Mouse (Mus musculus) myocyte (in vitro differentiated cells): Measurements from ENCODE around the gene Slc37a3. TPM values are rescaled to one million over a fixed set of nuclear protein-coding genes. Genes with fewer than 3 reads are reported as not detected.

Experiments
- H3K27me3 ChIP-seq: one replicate; pipeline ENCODE4 v1.6.1; 2011; ENCODE audit not compliant: control insufficient read depth, insufficient read depth, insufficient read length
- H3K36me3 ChIP-seq: one replicate; pipeline ENCODE4 v1.6.1; 2011; ENCODE audit not compliant: control insufficient read depth, insufficient read depth
- H3K4me2 ChIP-seq: one replicate; pipeline ENCODE4 v1.6.1; 2011; ENCODE audit warnings: low read depth, control low read depth
- H3K4me3 ChIP-seq: one replicate; pipeline ENCODE4 v1.5.1; 2011; ENCODE audit warnings: mild to moderate bottlenecking, control low read depth, moderate library complexity
- H3K79me2 ChIP-seq: one replicate; pipeline ENCODE4 v1.6.1; 2011; ENCODE audit not compliant: control insufficient read depth, insufficient read depth
- H3ac ChIP-seq: one replicate; pipeline ENCODE4 v1.6.1; 2011; ENCODE audit not compliant: control insufficient read depth, insufficient read length
- CEBPB ChIP-seq: IDR thresholded peaks from 2 replicates; pipeline ENCODE4 v1.6.1; 2011; ENCODE audit warnings: mild to moderate bottlenecking, moderate library complexity; ENCODE audit not compliant: poor library complexity, insufficient read depth, severe bottlenecking
- E2F4 ChIP-seq: IDR thresholded peaks from one replicate; pipeline ENCODE4 v1.6.1; 2011; ENCODE audit warnings: mild to moderate bottlenecking, control low read depth, moderate library complexity; ENCODE audit not compliant: insufficient read depth
- MAX ChIP-seq: IDR thresholded peaks from one replicate; pipeline ENCODE4 v1.6.1; 2011; ENCODE audit warnings: low read depth, mild to moderate bottlenecking, control low read depth
- MYOD1 ChIP-seq, 3 experiments: IDR thresholded peaks; one replicate each; pipeline ENCODE4 v1.6.1; 2011; ENCODE audit warnings: control low read depth in 2 of 3, low read depth in 2 of 3, mild to moderate bottlenecking in 2 of 3, moderate library complexity in 1 of 3; ENCODE audit not compliant: insufficient read length in 2 of 3, control insufficient read depth in 1 of 3
- MYOG ChIP-seq, 3 experiments: IDR thresholded peaks; one replicate each; pipeline ENCODE4 v1.6.1; 2011; ENCODE audit warnings: control low read depth in 2 of 3, low read depth in 2 of 3, mild to moderate bottlenecking in 2 of 3; ENCODE audit not compliant: insufficient read length in 2 of 3, control insufficient read depth in 1 of 3, insufficient read depth in 1 of 3
- POLR2A ChIP-seq: IDR thresholded peaks from one replicate; pipeline ENCODE4 v1.6.1; 2011; ENCODE audit warnings: low read depth, mild to moderate bottlenecking, control low read depth, moderate library complexity; ENCODE audit not compliant: insufficient read length
- POLR2AphosphoS2 ChIP-seq: IDR thresholded peaks from one replicate; pipeline ENCODE4 v1.6.1; 2011; ENCODE audit warnings: low read depth, control low read depth; ENCODE audit not compliant: insufficient read length
- REST ChIP-seq: IDR thresholded peaks from one replicate; pipeline ENCODE4 v1.6.1; 2011; ENCODE audit warnings: mild to moderate bottlenecking, control low read depth, moderate library complexity; ENCODE audit not compliant: insufficient read depth, insufficient read length
- SRF ChIP-seq: IDR thresholded peaks from one replicate; pipeline ENCODE4 v1.6.1; 2011; ENCODE audit warnings: low read depth; ENCODE audit not compliant: control insufficient read depth, insufficient read length
- TCF12 ChIP-seq: IDR thresholded peaks from one replicate; pipeline ENCODE4 v1.6.1; 2011; ENCODE audit warnings: mild to moderate bottlenecking, control low read depth; ENCODE audit not compliant: poor library complexity, insufficient read depth, severe bottlenecking
- TCF3 ChIP-seq: IDR thresholded peaks from one replicate; pipeline ENCODE4 v1.6.1; 2011; ENCODE audit warnings: low read depth, control low read depth; ENCODE audit not compliant: insufficient read length
- USF1 ChIP-seq: IDR thresholded peaks from one replicate; pipeline ENCODE4 v1.6.1; 2011; ENCODE audit warnings: low read depth, mild to moderate bottlenecking, control low read depth, moderate library complexity
- polyA plus RNA-seq: library from polyadenylated mRNA; unstranded; fragments of >200 nt; fragmentation: generic; extraction: Trizol; gene quantifications from one replicate; pipeline ENCODE4 v1.2.1, GENCODE M21; 2012; ENCODE audit warnings: missing spikeins

The Slc37a3 gene
- polyA plus RNA-seq, 1 experiment: 18.3 TPM

DNA sequence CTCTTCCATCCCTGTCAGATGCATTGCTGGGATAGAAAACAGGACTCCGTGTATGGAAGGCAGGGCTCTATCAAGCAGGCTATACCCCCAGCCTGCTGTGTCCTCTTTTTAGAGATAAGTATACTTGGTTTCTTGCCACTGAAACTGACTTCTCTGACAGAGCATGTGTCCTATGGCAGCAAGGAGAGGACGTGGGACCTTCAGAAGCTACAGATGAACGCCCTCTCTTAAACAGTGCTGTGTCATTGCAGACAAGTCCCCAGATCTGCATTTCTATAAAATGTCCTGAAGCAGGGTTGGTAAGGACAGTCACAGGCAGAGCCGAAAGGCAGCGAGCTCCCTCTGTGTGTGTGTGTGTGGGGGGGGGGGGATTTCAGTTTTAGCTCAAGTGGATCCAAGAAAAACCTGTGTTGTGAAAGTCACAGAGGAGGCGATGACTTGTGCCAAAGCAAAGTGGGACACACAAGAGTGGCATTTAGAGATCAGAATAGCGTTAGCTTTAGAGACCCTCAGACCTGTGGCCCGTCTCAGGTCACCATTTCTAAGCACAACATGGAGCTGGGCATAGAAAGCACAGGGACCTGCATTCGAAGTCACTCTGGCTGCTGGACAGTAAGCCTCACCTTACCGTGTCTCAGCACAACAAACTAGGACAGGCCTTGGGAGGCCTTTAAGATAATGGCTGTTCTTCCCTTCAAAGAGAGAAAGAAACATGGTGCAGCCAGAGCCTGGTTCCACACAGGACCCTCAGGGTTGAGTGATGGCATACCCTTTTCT, 59.4 kb downstream of the Slc37a3 start:
- TF ChIP-seq REST (no peak), POLR2A (no peak), TCF3 (no peak), E2F4 (no peak), MAX (no peak), CEBPB (no peak), MYOD1 (IDR thresholded peaks at IDR 0.05; ENCODE audit: control insufficient read depth in 1 of 3, insufficient read length in 2 of 3, low read depth in 2 of 3) (no peak), TCF12 (no peak), POLR2AphosphoS2 (no peak), MYOG (IDR thresholded peaks at IDR 0.05; ENCODE audit: control insufficient read depth in 1 of 3, insufficient read depth in 1 of 3, insufficient read length in 2 of 3, low read depth in 2 of 3) (no peak), SRF (no peak), USF1 (no peak)
- Histone ChIP-seq H3ac (no peak overlapping the region), H3K4me2 (no peak overlapping the region)

DNA sequence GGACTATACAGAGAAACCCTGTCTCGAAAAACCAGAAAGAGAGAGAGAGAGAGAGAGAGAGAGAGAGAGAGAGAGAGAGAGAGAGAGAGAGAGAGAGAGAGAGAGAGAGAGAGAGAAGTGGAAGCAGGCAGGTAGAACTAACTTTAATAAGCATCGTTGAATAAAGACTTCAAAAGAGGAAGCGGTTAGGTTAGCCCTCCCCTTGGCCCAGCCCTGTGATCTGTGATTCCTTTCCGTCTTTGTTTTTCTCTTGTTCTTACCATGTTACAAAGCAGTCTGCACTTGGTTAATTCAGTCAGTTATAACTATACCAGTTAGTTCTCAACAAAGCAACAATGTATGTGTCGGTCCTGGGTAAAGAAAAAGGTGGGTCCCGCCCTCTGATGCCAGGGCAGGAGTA, 61.4 kb downstream of the Slc37a3 start:
- Histone ChIP-seq H3K4me3 (no peak overlapping the region), H3K4me2 (no peak overlapping the region), H3K27me3 (no peaks in the 10 kb centered on the region), H3ac (no peak overlapping the region), H3K36me3 (no peaks in the 10 kb centered on the region), H3K79me2 (no peaks in the 10 kb centered on the region)
- TF ChIP-seq E2F4 (no peak), REST (no peak), MYOD1 (IDR thresholded peaks at IDR 0.05; ENCODE audit: control insufficient read depth in 1 of 3, insufficient read length in 2 of 3, low read depth in 2 of 3) (no peak), POLR2AphosphoS2 (no peak), POLR2A (no peak), SRF (no peak), MYOG (IDR thresholded peaks at IDR 0.05; ENCODE audit: control insufficient read depth in 1 of 3, insufficient read depth in 1 of 3, insufficient read length in 2 of 3, low read depth in 2 of 3) (no peak), CEBPB (no peak), MAX (no peak), USF1 (no peak), TCF12 (no peak), TCF3 (no peak)

More for the DNA sequence above, 59.4 kb downstream of the Slc37a3 start:
- H3K36me3 ChIP-seq: no peaks in the 10 kb centered on the region
- no peaks in the 10 kb centered on the region for H3K27me3 ChIP-seq
- no peak overlapping the region for H3K4me3 ChIP-seq
- H3K79me2 ChIP-seq: no peaks in the 10 kb centered on the region

DNA sequence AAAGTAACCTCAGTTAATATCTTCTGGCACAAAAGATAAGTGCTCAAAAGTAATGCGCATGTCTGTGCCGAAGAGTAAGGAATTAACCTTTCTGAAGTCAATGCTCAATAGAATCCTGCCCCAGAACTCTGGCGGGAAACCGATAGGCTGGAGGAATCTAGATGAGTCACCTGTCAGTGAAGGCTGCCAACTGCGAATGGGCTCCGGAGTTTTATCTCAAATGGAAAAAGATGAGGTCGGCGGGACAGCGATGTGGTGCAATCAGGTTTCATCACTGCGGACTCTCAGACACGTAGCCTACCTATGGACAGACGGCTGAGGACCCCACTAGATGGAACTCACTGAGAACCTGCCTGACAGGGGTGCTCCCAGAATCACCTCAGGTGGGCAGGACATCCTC, 63.0 kb downstream of the Slc37a3 start:
- Histone ChIP-seq H3ac (no peak overlapping the region), H3K79me2 (no peaks in the 10 kb centered on the region), H3K4me3 (no peak overlapping the region), H3K27me3 (no peaks in the 10 kb centered on the region), H3K36me3 (no peaks in the 10 kb centered on the region), H3K4me2 (no peak overlapping the region)
- TF ChIP-seq POLR2AphosphoS2: no peak
- no peak for TF ChIP-seq MAX
- no peak for TF ChIP-seq SRF
- no peak for TF ChIP-seq REST
- no peak for TF ChIP-seq USF1
- TF ChIP-seq MYOG (IDR thresholded peaks at IDR 0.05; ENCODE audit: control insufficient read depth in 1 of 3, insufficient read depth in 1 of 3, insufficient read length in 2 of 3, low read depth in 2 of 3): no peak
- TF ChIP-seq CEBPB: no peak
- no peak for TF ChIP-seq E2F4
- no peak for TF ChIP-seq TCF12

DNA sequence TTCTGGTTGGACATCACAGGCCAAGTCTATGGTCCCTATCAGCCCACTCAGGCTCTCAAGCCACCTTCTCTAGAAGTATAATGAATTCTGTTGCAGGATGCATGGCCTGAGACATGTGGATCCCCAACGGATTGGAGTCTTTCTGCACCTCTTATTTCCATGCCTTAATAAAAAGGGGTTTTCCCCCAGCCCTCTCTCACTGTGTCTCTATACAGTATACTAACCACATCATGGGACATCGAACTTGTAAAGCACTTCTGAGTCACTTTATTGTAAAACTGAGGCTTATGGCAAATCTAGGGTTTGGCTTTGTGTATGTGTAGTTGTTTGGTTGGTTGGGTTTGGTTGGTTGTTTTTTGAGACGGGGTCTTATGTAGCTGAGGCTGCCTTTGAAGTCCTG, 65.7 kb downstream of the Slc37a3 start:
- Histone ChIP-seq H3K4me3 (no peak overlapping the region), H3K79me2 (no peaks in the 10 kb centered on the region), H3K27me3 (no peaks in the 10 kb centered on the region), H3K36me3 (no peaks in the 10 kb centered on the region), H3ac (no peak overlapping the region), H3K4me2 (no peak overlapping the region)
- TF ChIP-seq E2F4: no peak
- no peak for TF ChIP-seq USF1
- TF ChIP-seq MYOD1 (IDR thresholded peaks at IDR 0.05; ENCODE audit: control insufficient read depth in 1 of 3, insufficient read length in 2 of 3, low read depth in 2 of 3): no peak
- no peak for TF ChIP-seq POLR2A
- no peak for TF ChIP-seq TCF12
- no peak for TF ChIP-seq MYOG (IDR thresholded peaks at IDR 0.05; ENCODE audit: control insufficient read depth in 1 of 3, insufficient read depth in 1 of 3, insufficient read length in 2 of 3, low read depth in 2 of 3)
- no peak for TF ChIP-seq SRF
- TF ChIP-seq REST: no peak
- no peak for TF ChIP-seq MAX
- no peak for TF ChIP-seq TCF3
- TF ChIP-seq POLR2AphosphoS2: no peak
- TF ChIP-seq CEBPB: no peak
